Mouse (Mus musculus) liver, embryonic 15.5 days (tissue): Measurements from ENCODE around the gene Fmnl2. TPM values are rescaled to one million over a fixed set of nuclear protein-coding genes. Genes with fewer than 3 reads are reported as not detected.

Experiments
- ATAC-seq: fragments of 200-750 bp; cut with Nextera tagmentation; 2 replicates; pipeline ENCODE4 v1.8.0; 2017; ENCODE audit warnings: moderate number of reproducible peaks, mild to moderate bottlenecking, moderate library complexity; ENCODE audit not compliant: insufficient read depth
- H3K27ac ChIP-seq: fragments of 300-500 bp; sonication (generic); replicated peaks from 2 replicates; pipeline ENCODE4 v1.5.1; 2015; ENCODE audit warnings: mild to moderate bottlenecking, inconsistent platforms
- H3K27me3 ChIP-seq: fragments of 300-500 bp; sonication (generic); 2 replicates; pipeline ENCODE4 v1.6.1; 2015; ENCODE audit warnings: mild to moderate bottlenecking, inconsistent platforms
- H3K36me3 ChIP-seq: fragments of 300-500 bp; sonication (generic); replicated peaks from 2 replicates; pipeline ENCODE4 v1.6.1; 2015; ENCODE audit warnings: moderate library complexity, mild to moderate bottlenecking, inconsistent platforms
- H3K4me1 ChIP-seq: fragments of 300-500 bp; sonication (generic); replicated peaks from 2 replicates; pipeline ENCODE4 v1.6.1; 2015; ENCODE audit warnings: inconsistent platforms
- H3K4me2 ChIP-seq: fragments of 300-500 bp; sonication (generic); 2 replicates; pipeline ENCODE4 v1.6.1; 2015; ENCODE audit warnings: moderate library complexity, mild to moderate bottlenecking, inconsistent platforms
- H3K4me3 ChIP-seq: fragments of 300-500 bp; sonication (generic); replicated peaks from 2 replicates; pipeline ENCODE4 v1.5.1; 2015; ENCODE audit warnings: mild to moderate bottlenecking, inconsistent platforms
- H3K9ac ChIP-seq: fragments of 300-500 bp; sonication (generic); 2 replicates; pipeline ENCODE4 v1.6.1; 2015; ENCODE audit warnings: moderate library complexity, mild to moderate bottlenecking, inconsistent platforms
- H3K9me3 ChIP-seq: fragments of 300-500 bp; sonication (generic); replicated peaks from 2 replicates; pipeline ENCODE4 v1.6.1; 2016; ENCODE audit warnings: inconsistent platforms
- WGBS: fragments of 180-500 bp; shearing (Covaris S2); methylation state at CpG from one replicate; pipeline ENCODE4 v1.1.7; 2015; ENCODE audit warnings: mixed read lengths; ENCODE audit not compliant: insufficient replicate concordance; 5-methylcytosine and 5-hydroxymethylcytosine counted together
- polyA plus RNA-seq: library from polyadenylated mRNA; unstranded; fragments of >200 nt; fragmentation: Nextera tagmentation; extraction: Ambion mirVana; gene quantifications from 2 replicates; pipeline ENCODE4 v1.2.1, GENCODE M21; 2015

Gene Fmnl2
- polyA plus RNA-seq, 1 experiment from 2014 or later = 0.46 TPM

DNA sequence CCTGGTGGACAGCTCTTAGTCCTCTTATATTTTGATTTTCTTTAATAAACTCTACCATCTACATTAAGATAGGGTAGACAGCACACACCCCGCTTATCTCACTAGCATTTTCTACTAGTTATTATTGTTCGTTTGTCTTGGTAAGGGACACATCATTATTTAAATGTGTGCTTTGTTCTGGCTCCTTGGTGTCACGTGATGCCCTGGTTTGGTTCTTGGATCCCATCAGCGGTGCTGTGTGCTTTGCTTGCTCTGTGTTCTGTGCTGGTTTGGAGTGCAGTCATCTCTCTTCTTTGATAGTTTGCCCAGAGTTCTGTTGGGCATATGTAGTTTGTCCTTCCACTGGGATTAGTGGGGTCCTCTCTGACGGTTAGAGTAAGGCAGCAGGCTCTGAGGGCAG, 57.9 kb downstream of the Fmnl2 start:
- Histone ChIP-seq H3K4me1 (0 out of 2 replicates have a peak, but pooled peaks cover 6% of the 10 kb centered on the region), H3K36me3 (no peaks in the 10 kb centered on the region), H3K4me2 (no peak overlapping the region), H3K9ac (no peak overlapping the region), H3K27ac (no peak overlapping the region), H3K4me3 (no peak overlapping the region), H3K27me3 (no peaks in the 10 kb centered on the region), H3K9me3 (no peaks in the 10 kb centered on the region)
- 59% methylated on average over 5 of the region's 5 CpGs for WGBS
- ATAC-seq = no peak

- 31% methylated on average over 5 of the region's 5 CpGs for WGBS
- Histone ChIP-seq H3K4me2 (no peak overlapping the region), H3K4me1 (0 out of 2 replicates have a peak, but pooled peaks cover 6% of the 10 kb centered on the region), H3K36me3 (no peaks in the 10 kb centered on the region), H3K27ac (no peak overlapping the region), H3K9me3 (no peaks in the 10 kb centered on the region), H3K9ac (no peak overlapping the region), H3K4me3 (no peak overlapping the region), H3K27me3 (no peaks in the 10 kb centered on the region)
- ATAC-seq = no peak
Observed at GRCm38 (mm10) chr2:52918094-52918493, 60.4 kb downstream of the Fmnl2 start.

- no peak overlapping the region for H3K9ac ChIP-seq
- no peak overlapping the region for H3K4me3 ChIP-seq
- 63% methylated on average over 5 of the region's 5 CpGs for WGBS
- no peak for ATAC-seq
- no peak overlapping the region for H3K4me2 ChIP-seq
- no peaks in the 10 kb centered on the region for H3K27me3 ChIP-seq
- H3K9me3 ChIP-seq = no peaks in the 10 kb centered on the region
- 0 out of 2 replicates have a peak, but pooled peaks cover 4% of the 10 kb centered on the region for H3K4me1 ChIP-seq
- H3K36me3 ChIP-seq = no peaks in the 10 kb centered on the region
- no peak overlapping the region for H3K27ac ChIP-seq
Observed at GRCm38 (mm10) chr2:52920701-52921435, 63.2 kb downstream of the Fmnl2 start.

GRCm38 (mm10) chr2:52925062-52925461, 67.4 kb downstream of the Fmnl2 start:
- Histone ChIP-seq H3K4me3 (no peak overlapping the region), H3K9ac (no peak overlapping the region), H3K9me3 (no peaks in the 10 kb centered on the region), H3K4me1 (no peaks in the 10 kb centered on the region), H3K4me2 (no peak overlapping the region), H3K27me3 (no peaks in the 10 kb centered on the region), H3K36me3 (no peaks in the 10 kb centered on the region), H3K27ac (no peak overlapping the region)
- 43% methylated on average over 3 of the region's 3 CpGs for WGBS
- ATAC-seq = peak; percentile 70

GRCm38 (mm10) chr2:52927381-52927780, 69.7 kb downstream of the Fmnl2 start:
- Histone ChIP-seq H3K27me3 (no peaks in the 10 kb centered on the region), H3K4me2 (no peak overlapping the region), H3K4me1 (no peaks in the 10 kb centered on the region), H3K4me3 (no peak overlapping the region), H3K36me3 (no peaks in the 10 kb centered on the region), H3K27ac (no peak overlapping the region), H3K9ac (no peak overlapping the region), H3K9me3 (no peaks in the 10 kb centered on the region)
- WGBS = 27% methylated on average over 3 of the region's 3 CpGs
- ATAC-seq = no peak

- no peaks in the 10 kb centered on the region for H3K27me3 ChIP-seq
- WGBS = 58% methylated on average over 10 of the region's 10 CpGs
- no peaks in the 10 kb centered on the region for H3K4me1 ChIP-seq
- ATAC-seq = no peak
- no peaks in the 10 kb centered on the region for H3K36me3 ChIP-seq
- no peak overlapping the region for H3K27ac ChIP-seq
- no peak overlapping the region for H3K4me3 ChIP-seq
- no peak overlapping the region for H3K9ac ChIP-seq
- no peak overlapping the region for H3K4me2 ChIP-seq
- H3K9me3 ChIP-seq = no peaks in the 10 kb centered on the region
Observed at GRCm38 (mm10) chr2:52927858-52928301, 70.2 kb downstream of the Fmnl2 start.

DNA sequence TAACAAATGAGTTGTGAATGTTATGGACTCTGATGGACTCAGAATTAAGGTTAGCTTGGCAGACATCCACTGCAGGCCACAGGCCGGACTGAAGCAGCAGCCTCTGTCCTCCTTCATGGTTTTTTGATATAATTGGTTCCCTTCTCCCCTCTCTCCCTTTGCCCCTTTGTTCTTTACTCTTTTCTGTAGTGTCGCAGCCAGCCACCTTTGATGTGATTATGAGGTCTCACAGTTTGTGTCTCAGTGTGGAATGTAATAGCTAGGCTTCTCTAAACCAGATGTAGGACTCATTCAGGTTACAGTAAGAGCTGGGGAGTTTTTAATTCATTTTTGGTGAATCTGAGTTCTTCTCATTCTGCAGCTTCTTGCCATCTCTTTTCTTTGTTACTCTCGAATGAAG, 70.7 kb downstream of the Fmnl2 start:
- Histone ChIP-seq H3K4me1 (no peaks in the 10 kb centered on the region), H3K4me2 (no peak overlapping the region), H3K9ac (no peak overlapping the region), H3K9me3 (no peaks in the 10 kb centered on the region), H3K27me3 (no peaks in the 10 kb centered on the region), H3K36me3 (no peaks in the 10 kb centered on the region), H3K27ac (no peak overlapping the region), H3K4me3 (no peak overlapping the region)
- 58% methylated on average over 3 of the region's 3 CpGs for WGBS
- no peak for ATAC-seq

GRCm38 (mm10) chr2:52930106-52930868, 72.6 kb downstream of the Fmnl2 start:
- 58% methylated on average over 5 of the region's 5 CpGs for WGBS
- H3K27me3 ChIP-seq = no peaks in the 10 kb centered on the region
- H3K9ac ChIP-seq = no peak overlapping the region
- H3K9me3 ChIP-seq = no peaks in the 10 kb centered on the region
- H3K4me1 ChIP-seq = no peaks in the 10 kb centered on the region
- no peaks in the 10 kb centered on the region for H3K36me3 ChIP-seq
- ATAC-seq = no peak
- no peak overlapping the region for H3K27ac ChIP-seq
- H3K4me3 ChIP-seq = no peak overlapping the region
- H3K4me2 ChIP-seq = no peak overlapping the region

DNA sequence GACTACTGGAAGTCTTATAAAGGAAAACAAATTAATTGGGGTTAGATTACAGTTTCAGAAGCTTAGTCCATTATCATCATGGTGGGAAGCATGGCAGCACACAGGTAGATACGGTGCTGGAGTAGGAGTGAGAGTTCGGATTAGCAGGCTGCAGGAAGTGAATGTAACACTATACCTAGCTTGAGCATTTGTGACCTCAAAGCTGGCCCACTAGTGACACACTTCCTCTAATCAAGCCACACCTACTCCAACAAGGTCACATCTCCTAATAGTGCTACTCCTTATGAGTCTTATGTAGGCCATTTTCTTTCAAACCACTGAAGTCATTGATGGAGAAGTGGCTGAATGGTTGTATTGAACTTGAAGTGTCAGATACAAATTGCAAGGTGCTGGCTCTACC, 73.7 kb downstream of the Fmnl2 start:
- no peak for ATAC-seq
- no peaks in the 10 kb centered on the region for H3K9me3 ChIP-seq
- H3K4me1 ChIP-seq = no peaks in the 10 kb centered on the region
- H3K4me3 ChIP-seq = no peak overlapping the region
- H3K9ac ChIP-seq = no peak overlapping the region
- no peak overlapping the region for H3K27ac ChIP-seq
- H3K36me3 ChIP-seq = no peaks in the 10 kb centered on the region
- H3K4me2 ChIP-seq = no peak overlapping the region
- H3K27me3 ChIP-seq = no peaks in the 10 kb centered on the region
- WGBS = 72% methylated on average over 2 of the region's 2 CpGs

GRCm38 (mm10) chr2:52935906-52936305, 78.2 kb downstream of the Fmnl2 start:
- Histone ChIP-seq H3K4me2 (no peak overlapping the region), H3K9ac (no peak overlapping the region), H3K4me1 (no peaks in the 10 kb centered on the region; the same call in 1 of the 2 replicates), H3K27ac (no peak overlapping the region), H3K36me3 (no peaks in the 10 kb centered on the region), H3K4me3 (no peak overlapping the region), H3K9me3 (no peaks in the 10 kb centered on the region), H3K27me3 (no peaks in the 10 kb centered on the region)
- 67% methylated on average over 6 of the region's 6 CpGs for WGBS
- no peak for ATAC-seq

DNA sequence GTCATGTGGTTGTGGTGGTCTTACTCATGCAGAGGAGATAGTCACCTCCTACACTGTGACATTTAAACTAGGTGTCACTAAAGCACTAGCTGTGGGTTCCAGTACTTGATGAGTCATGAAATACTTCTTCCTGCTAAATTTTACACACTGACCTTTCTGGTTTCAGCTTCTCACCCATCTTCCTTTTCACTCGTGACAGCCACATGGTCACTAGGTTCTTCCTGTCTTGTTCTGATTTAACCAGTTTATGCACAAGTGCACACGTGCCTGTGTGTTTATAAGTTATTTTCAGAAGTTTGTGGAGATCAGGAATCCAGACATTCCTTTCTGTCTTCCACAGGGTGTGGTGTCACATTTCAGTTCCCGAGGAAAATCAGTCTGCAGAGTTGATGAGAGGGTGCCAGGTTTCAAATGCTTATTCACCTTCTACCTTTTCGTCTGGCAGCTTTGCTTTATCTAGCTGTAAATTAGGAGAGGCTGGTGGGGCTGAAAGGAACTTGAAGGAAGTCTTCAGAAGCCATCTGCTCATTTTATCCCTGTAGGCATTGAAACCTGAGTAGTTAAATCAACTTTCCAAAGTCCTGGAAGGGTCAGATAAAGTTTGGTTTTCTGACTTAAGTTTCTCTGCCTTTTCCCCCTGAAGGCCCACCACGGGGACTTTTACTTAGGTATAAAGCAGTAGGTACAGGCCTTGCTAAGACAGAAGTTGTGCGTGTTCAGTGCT, 80.9 kb downstream of the Fmnl2 start:
- H3K27ac ChIP-seq = no peak overlapping the region
- H3K4me3 ChIP-seq = no peak overlapping the region
- H3K9me3 ChIP-seq = no peaks in the 10 kb centered on the region
- 27% methylated on average over 6 of the region's 6 CpGs for WGBS
- H3K36me3 ChIP-seq = no peaks in the 10 kb centered on the region
- H3K4me1 ChIP-seq = no peaks in the 10 kb centered on the region; the same call in 1 of the 2 replicates
- H3K27me3 ChIP-seq = no peaks in the 10 kb centered on the region
- no peak for ATAC-seq
- no peak overlapping the region for H3K9ac ChIP-seq
- H3K4me2 ChIP-seq = no peak overlapping the region
